8 mouse cellular contexts compared by ENCODE assay signal in genomic region chr7:63936188-63936985, GRCm38 (mm10). TPM values are rescaled to one million over a fixed set of nuclear protein-coding genes. Genes with fewer than 3 reads are reported as not detected.
A peak's percentile ranks its signal among the peaks of the same experiment; 100 is the strongest.
DNase-seq lines count a peak whose midpoint lies in the region; ATAC-seq and TF ChIP-seq lines count a peak whose summit lies in the region.

No protein-coding gene starts in this region.

- peak overlapping the region; percentile 92 for H3K9ac ChIP-seq in heart, embryonic 12.5 days
- H3K9ac ChIP-seq in kidney, postnatal 0 days (ENCODE audit: low read depth, low read length): peak overlapping the region; percentile 91
- peak overlapping the region; percentile 90 for H3K9ac ChIP-seq in liver, embryonic 16.5 days (ENCODE audit: low read depth, low read length)
- H3K9ac ChIP-seq in neural tube, embryonic 12.5 days: peak overlapping the region; percentile 97

- TF ChIP-seq CTCF in kidney, postnatal 0 days (IDR thresholded peaks at IDR 0.05; ENCODE audit: low read depth): peak; percentile 54

- peak overlapping the region; percentile 79 for H3K4me3 ChIP-seq in heart, embryonic 12.5 days
- peak overlapping the region; percentile 91 for H3K4me3 ChIP-seq in kidney, postnatal 0 days (replicated peaks; ENCODE audit: low read depth, low read length)
- H3K4me3 ChIP-seq in liver, embryonic 16.5 days (ENCODE audit: low read depth, low read length): peak overlapping the region; percentile 76
- H3K4me3 ChIP-seq in neural tube, embryonic 12.5 days: peak overlapping the region; percentile 94

- no peaks in the 10 kb centered on the region for H3K9me3 ChIP-seq in heart, embryonic 12.5 days (replicated peaks)
- no peaks in the 10 kb centered on the region for H3K9me3 ChIP-seq in kidney, postnatal 0 days (replicated peaks; ENCODE audit: low read length)
- no peaks in the 10 kb centered on the region for H3K9me3 ChIP-seq in liver, embryonic 16.5 days (replicated peaks; ENCODE audit: control insufficient read depth, low read length)
- H3K9me3 ChIP-seq in neural tube, embryonic 12.5 days: no peaks in the 10 kb centered on the region

- H3K36me3 ChIP-seq in heart, embryonic 12.5 days: no peaks in the 10 kb centered on the region
- H3K36me3 ChIP-seq in kidney, postnatal 0 days (ENCODE audit: insufficient read depth, low read length): no peaks in the 10 kb centered on the region
- no peaks in the 10 kb centered on the region for H3K36me3 ChIP-seq in liver, embryonic 16.5 days (ENCODE audit: control insufficient read depth, insufficient read depth)
- H3K36me3 ChIP-seq in neural tube, embryonic 12.5 days: no peaks in the 10 kb centered on the region

- H3K4me1 ChIP-seq in heart, embryonic 12.5 days (replicated peaks): peaks cover 31% of the 10 kb centered on the region
- H3K4me1 ChIP-seq in kidney, postnatal 0 days (replicated peaks; ENCODE audit: insufficient read depth, low read length): peaks cover 20% of the 10 kb centered on the region; the same call in 1 of the 2 replicates
- peaks cover 73% of the 10 kb centered on the region for H3K4me1 ChIP-seq in liver, embryonic 16.5 days (ENCODE audit: control insufficient read depth, low read depth, low read length)
- peaks cover 29% of the 10 kb centered on the region for H3K4me1 ChIP-seq in neural tube, embryonic 12.5 days

- H3K27me3 ChIP-seq in heart, embryonic 12.5 days (replicated peaks): no peaks in the 10 kb centered on the region
- H3K27me3 ChIP-seq in kidney, postnatal 0 days (ENCODE audit: insufficient read depth, low read length): no peaks in the 10 kb centered on the region
- H3K27me3 ChIP-seq in liver, embryonic 16.5 days (ENCODE audit: control insufficient read depth, insufficient read depth, low read depth, low read length): no peaks in the 10 kb centered on the region
- H3K27me3 ChIP-seq in neural tube, embryonic 12.5 days (replicated peaks): no peaks in the 10 kb centered on the region

- ATAC-seq in erythroid progenitor cell, adult 5-6 weeks (replicated peaks; ENCODE audit: low FRiP score, poor library complexity, severe bottlenecking): peak; percentile 48
- ATAC-seq in heart, embryonic 12.5 days (ENCODE audit: insufficient number of reproducible peaks, low FRiP score): no peak
- no peak for ATAC-seq in kidney, postnatal 0 days (replicated peaks; ENCODE audit: low FRiP score, low read depth)
- no peak for ATAC-seq in liver, embryonic 16.5 days (ENCODE audit: low read depth)
- ATAC-seq in neural tube, embryonic 12.5 days (ENCODE audit: low FRiP score, low read depth): no peak

- DNase-seq in CD4-positive helper T cell, adult 2 months (ENCODE audit: low read depth, low spot score): peak; percentile 87
- peak; percentile 94 for DNase-seq in brain, adult 2 months (ENCODE audit: low read depth, low spot score)
- peak; percentile 89 for DNase-seq in kidney, postnatal 0 days (ENCODE audit: low spot score)
- peak; percentile 78 for DNase-seq in telencephalon, adult 2 months (ENCODE audit: low read depth, low spot score)

- WGBS in heart, embryonic 12.5 days: 1% methylated on average over 34 of the region's 34 CpGs
- WGBS in kidney, postnatal 0 days: 1% methylated on average over 34 of the region's 34 CpGs
- WGBS in liver, embryonic 16.5 days (ENCODE audit: insufficient replicate concordance): 1% methylated on average over 34 of the region's 34 CpGs
- WGBS in neural tube, embryonic 12.5 days: under 1% methylated on average over 34 of the region's 34 CpGs

- peak overlapping the region; percentile 86 for H3K27ac ChIP-seq in heart, embryonic 12.5 days (ENCODE audit: poor library complexity, severe bottlenecking)
- peak overlapping the region; percentile 97 for H3K27ac ChIP-seq in kidney, postnatal 0 days
- H3K27ac ChIP-seq in liver, embryonic 16.5 days (ENCODE audit: low read length): peak overlapping the region; percentile 97
- no peak overlapping the region for H3K27ac ChIP-seq in neural tube, embryonic 12.5 days

- peak overlapping the region; percentile 87 for H3K4me2 ChIP-seq in heart, embryonic 12.5 days
- peak overlapping the region; percentile 92 for H3K4me2 ChIP-seq in kidney, postnatal 0 days (ENCODE audit: low read length)
- peak overlapping the region; percentile 100 for H3K4me2 ChIP-seq in liver, embryonic 16.5 days (ENCODE audit: low read depth, low read length)
- peak overlapping the region; percentile 89 for H3K4me2 ChIP-seq in neural tube, embryonic 12.5 days (replicated peaks)

RNA-seq across cellular contexts. Expression of gene Klf13, which starts 2.3 kb away (rescaled TPM):
- 41.8 and 46.9 TPM in 2 replicates for total RNA-seq in erythroid progenitor cell, adult 5-6 weeks (2015; ENCODE audit: low replicate concordance)
- total RNA-seq in erythroid progenitor cell, adult 5-6 weeks (2017; ENCODE audit: low replicate concordance): 53.8 and 60.1 TPM in 2 replicates
- polyA plus RNA-seq in heart, embryonic 12.5 days (2016; fragmentation: Nextera tagmentation; extraction: Ambion mirVana): 16.7 and 17.4 TPM in 2 replicates
- 27.5 and 28.8 TPM in 2 replicates for polyA plus RNA-seq in kidney, postnatal 0 days (2015; fragmentation: Nextera tagmentation; extraction: Ambion mirVana)
- polyA plus RNA-seq in liver, embryonic 16.5 days (2015; fragmentation: Nextera tagmentation; extraction: Ambion mirVana): 15.6 and 16.6 TPM in 2 replicates
- polyA plus RNA-seq in neural tube, embryonic 12.5 days (2016; fragmentation: Nextera tagmentation; extraction: Ambion mirVana): 34.0 and 34.5 TPM in 2 replicates

RNA-seq across cellular contexts. Expression of gene E030018B13Rik, which starts 19.7 kb away (rescaled TPM):
- total RNA-seq in erythroid progenitor cell, adult 5-6 weeks (2015; ENCODE audit: low replicate concordance): not detected in 2 replicates
- not detected in 2 replicates for total RNA-seq in erythroid progenitor cell, adult 5-6 weeks (2017; ENCODE audit: low replicate concordance)
- polyA plus RNA-seq in heart, embryonic 12.5 days (2016; fragmentation: Nextera tagmentation; extraction: Ambion mirVana): not detected in 2 replicates
- polyA plus RNA-seq in kidney, postnatal 0 days (2015; fragmentation: Nextera tagmentation; extraction: Ambion mirVana): not detected in 2 replicates
- polyA plus RNA-seq in liver, embryonic 16.5 days (2015; fragmentation: Nextera tagmentation; extraction: Ambion mirVana): not detected in 2 replicates
- polyA plus RNA-seq in neural tube, embryonic 12.5 days (2016; fragmentation: Nextera tagmentation; extraction: Ambion mirVana): 0.19 TPM in 1 of 2 replicates, not detected in the other
